Mouse (Mus musculus): Measurements from ENCODE around the gene Jph2.

DNA sequence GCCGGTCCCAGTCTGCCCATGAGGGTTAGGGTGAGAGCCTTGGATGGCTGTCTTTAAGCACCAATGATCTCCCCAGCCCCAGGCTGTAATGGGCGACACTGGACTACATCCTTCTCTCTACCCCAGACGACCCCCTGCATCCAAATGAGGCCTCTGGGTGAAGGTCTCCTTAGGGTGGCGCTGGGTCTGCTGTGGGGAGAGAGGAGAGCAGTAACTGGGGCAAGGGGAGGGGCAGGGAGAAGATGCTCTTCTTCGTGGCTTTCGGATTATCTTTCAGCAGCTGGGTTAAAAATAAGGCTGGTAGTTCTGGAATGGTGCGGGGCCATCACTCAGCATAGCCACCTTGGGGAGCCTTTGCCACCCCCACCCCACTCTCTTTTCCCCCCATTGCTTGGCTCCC is 49.1 kb downstream of the Jph2 start:
- TF ChIP-seq MYOD1 (IDR thresholded peaks at IDR 0.05; ENCODE audit: control insufficient read depth, insufficient read length, low read depth) (no peak), CTCF (IDR thresholded peaks at IDR 0.05; ENCODE audit: control insufficient read depth, insufficient read depth, insufficient read length) (no peak)

Measured in C2C12 (cell line).